Mouse (Mus musculus) neural tube, postnatal 0 days (tissue): ENCODE results near the gene Lhfpl4. TPM values are rescaled to one million over a fixed set of nuclear protein-coding genes. Genes with fewer than 3 reads are reported as not detected.

Experiments used
- polyA plus RNA-seq: library from polyadenylated mRNA; unstranded; fragments of >200 nt; fragmentation: Nextera tagmentation; extraction: Ambion mirVana; gene quantifications from 2 replicates; pipeline ENCODE4 v1.2.1, GENCODE M21; 2015

Gene Lhfpl4
- 47.2 and 49.8 TPM in 2 replicates for polyA plus RNA-seq

GRCm38 (mm10) chr6:113194841-113195595 is at the start of gene Lhfpl4:
Lhfpl4 (minus strand) TSS chr6:113195384.

GRCm38 (mm10) chr6:113237542-113238270 is 42.5 kb upstream of the Lhfpl4 start, which contains the start of gene Mtmr14:
Mtmr14 (plus strand) TSS chr6:113237843.

Other genes with a start within 250 kb of the Lhfpl4 start
- 20.3 and 25.1 TPM in 2 replicates for gene Srgap3, start 248.1 kb downstream of the Lhfpl4 start, polyA plus RNA-seq
- 37.2 and 42.3 TPM in 2 replicates for gene Thumpd3, start 149.2 kb downstream of the Lhfpl4 start, polyA plus RNA-seq
- 46.7 and 52.9 TPM in 2 replicates for gene Setd5, start 118.0 kb downstream of the Lhfpl4 start, polyA plus RNA-seq
- gene Mtmr14, start 42.5 kb upstream of the Lhfpl4 start, polyA plus RNA-seq, result 26.7 and 30.6 TPM in 2 replicates
- gene Cpne9, start 86.9 kb upstream of the Lhfpl4 start, polyA plus RNA-seq, result 3.0 and 3.6 TPM in 2 replicates
- 8.7 and 9.2 TPM in 2 replicates for gene Brpf1, start 111.8 kb upstream of the Lhfpl4 start, polyA plus RNA-seq
- gene Ogg1, start 131.6 kb upstream of the Lhfpl4 start, polyA plus RNA-seq, result 7.6 and 9.9 TPM in 2 replicates
- gene Camk1, start 148.6 kb upstream of the Lhfpl4 start, polyA plus RNA-seq, result 129 and 135 TPM in 2 replicates
- 58.7 and 61.9 TPM in 2 replicates for gene Tada3, start 182.5 kb upstream of the Lhfpl4 start, polyA plus RNA-seq
- gene Arpc4, start 182.7 kb upstream of the Lhfpl4 start, polyA plus RNA-seq, result 448 and 455 TPM in 2 replicates
- 9.1 and 10.6 TPM in 2 replicates for gene Ttll3, start 193.9 kb upstream of the Lhfpl4 start, polyA plus RNA-seq
- 24.3 and 25.1 TPM in 2 replicates for gene Rpusd3, start 224.0 kb upstream of the Lhfpl4 start, polyA plus RNA-seq
- 0.17 and 0.70 TPM in 2 replicates for gene Cidec, start 240.4 kb upstream of the Lhfpl4 start, polyA plus RNA-seq
- 100 and 112 TPM in 2 replicates for gene Jagn1, start 247.2 kb upstream of the Lhfpl4 start, polyA plus RNA-seq